Mouse (Mus musculus): Measurements from ENCODE around the gene 4930544D05Rik. TPM values are rescaled to one million over a fixed set of nuclear protein-coding genes. Genes with fewer than 3 reads are reported as not detected.

4930544D05Rik gene
- polyA plus RNA-seq, 1 experiment from 2014 or later: not detected

DNA sequence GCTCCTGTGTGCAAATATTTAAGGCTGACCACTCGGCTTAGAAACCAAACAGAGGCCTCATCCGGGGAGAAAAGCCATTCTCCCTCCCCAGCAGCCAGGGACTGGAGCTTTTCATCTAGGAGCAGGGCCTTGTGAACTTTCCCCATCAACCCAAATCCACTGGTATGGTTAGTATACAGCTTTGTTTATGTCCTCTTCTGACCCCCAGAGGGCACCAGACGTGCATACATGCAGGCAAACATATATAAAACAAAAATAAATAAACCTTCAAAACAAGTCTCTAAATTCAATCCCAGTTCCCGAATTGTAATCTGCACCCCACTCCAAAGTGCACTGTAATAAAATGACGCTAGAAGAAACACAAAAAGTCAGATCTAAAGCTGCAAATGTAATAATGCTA lies 13.9 kb downstream of the 4930544D05Rik start:
- Histone ChIP-seq H3K27ac (ENCODE audit: low read depth, low read length) (no peak overlapping the region), H3K9me3 (ENCODE audit: control insufficient read depth) (no peaks in the 10 kb centered on the region), H3K27me3 (replicated peaks; ENCODE audit: control insufficient read depth, insufficient read depth, low read length) (no peaks in the 10 kb centered on the region), H3K9ac (ENCODE audit: low read depth, low read length) (no peak overlapping the region), H3K4me3 (ENCODE audit: low read depth, low read length) (no peak overlapping the region), H3K4me1 (replicated peaks; ENCODE audit: control insufficient read depth, insufficient read depth, low read length) (0 out of 2 replicates have a peak, but pooled peaks cover 2% of the 10 kb centered on the region), H3K4me2 (replicated peaks; ENCODE audit: low read depth) (no peak overlapping the region), H3K36me3 (ENCODE audit: control insufficient read depth, insufficient read depth) (no peaks in the 10 kb centered on the region)
- ATAC-seq: no peak
- peak; percentile 63 for TF ChIP-seq CTCF (IDR thresholded peaks at IDR 0.05; ENCODE audit: low read depth)
- 43% methylated on average over 5 of the region's 5 CpGs for WGBS

- Histone ChIP-seq H3K36me3 (ENCODE audit: control insufficient read depth, insufficient read depth) (no peaks in the 10 kb centered on the region), H3K4me1 (replicated peaks; ENCODE audit: control insufficient read depth, insufficient read depth, low read length) (0 out of 2 replicates have a peak, but pooled peaks cover 2% of the 10 kb centered on the region), H3K27ac (ENCODE audit: low read depth, low read length) (peak overlapping the region; percentile 22; the same call in 1 of the 2 replicates), H3K4me2 (replicated peaks; ENCODE audit: low read depth) (no peak overlapping the region), H3K9ac (ENCODE audit: low read depth, low read length) (0 out of 2 replicates have a peak overlapping the region, but pooled peaks have one; percentile 13), H3K27me3 (replicated peaks; ENCODE audit: control insufficient read depth, insufficient read depth, low read length) (no peaks in the 10 kb centered on the region), H3K4me3 (ENCODE audit: low read depth, low read length) (no peak overlapping the region), H3K9me3 (ENCODE audit: control insufficient read depth) (no peaks in the 10 kb centered on the region)
- WGBS: 49% methylated on average over 7 of the region's 7 CpGs
- no peak for TF ChIP-seq CTCF (IDR thresholded peaks at IDR 0.05; ENCODE audit: low read depth)
- ATAC-seq: no peak
Observed at GRCm38 (mm10) chr11:70630129-70630528, 14.5 kb downstream of the 4930544D05Rik start.

- Histone ChIP-seq H3K27me3 (replicated peaks; ENCODE audit: control insufficient read depth, insufficient read depth, low read length) (no peaks in the 10 kb centered on the region), H3K4me3 (ENCODE audit: low read depth, low read length) (no peak overlapping the region), H3K4me2 (replicated peaks; ENCODE audit: low read depth) (no peak overlapping the region), H3K36me3 (ENCODE audit: control insufficient read depth, insufficient read depth) (no peaks in the 10 kb centered on the region), H3K9me3 (ENCODE audit: control insufficient read depth) (no peaks in the 10 kb centered on the region), H3K9ac (ENCODE audit: low read depth, low read length) (no peak overlapping the region), H3K27ac (ENCODE audit: low read depth, low read length) (no peak overlapping the region), H3K4me1 (replicated peaks; ENCODE audit: control insufficient read depth, insufficient read depth, low read length) (no peaks in the 10 kb centered on the region)
- no peak for TF ChIP-seq CTCF (IDR thresholded peaks at IDR 0.05; ENCODE audit: low read depth)
- whole genome bisulfite sequencing: 83% methylated on average over 4 of the region's 4 CpGs
- ATAC-seq: no peak
Observed at GRCm38 (mm10) chr11:70635601-70636000, 20.0 kb downstream of the 4930544D05Rik start.

- H3K9ac ChIP-seq (ENCODE audit: low read depth, low read length): no peak overlapping the region
- 95% methylated on average over 1 of the region's 1 CpGs for WGBS
- no peaks in the 10 kb centered on the region for H3K9me3 ChIP-seq (ENCODE audit: control insufficient read depth)
- H3K4me2 ChIP-seq (replicated peaks; ENCODE audit: low read depth): no peak overlapping the region
- no peak for ATAC-seq
- no peak overlapping the region for H3K27ac ChIP-seq (ENCODE audit: low read depth, low read length)
- TF ChIP-seq CTCF (IDR thresholded peaks at IDR 0.05; ENCODE audit: low read depth): no peak
- H3K36me3 ChIP-seq (ENCODE audit: control insufficient read depth, insufficient read depth): no peaks in the 10 kb centered on the region
- no peak overlapping the region for H3K4me3 ChIP-seq (ENCODE audit: low read depth, low read length)
- H3K27me3 ChIP-seq (replicated peaks; ENCODE audit: control insufficient read depth, insufficient read depth, low read length): no peaks in the 10 kb centered on the region
- H3K4me1 ChIP-seq (replicated peaks; ENCODE audit: control insufficient read depth, insufficient read depth, low read length): no peaks in the 10 kb centered on the region
Observed at GRCm38 (mm10) chr11:70637764-70638163, 22.1 kb downstream of the 4930544D05Rik start.

DNA sequence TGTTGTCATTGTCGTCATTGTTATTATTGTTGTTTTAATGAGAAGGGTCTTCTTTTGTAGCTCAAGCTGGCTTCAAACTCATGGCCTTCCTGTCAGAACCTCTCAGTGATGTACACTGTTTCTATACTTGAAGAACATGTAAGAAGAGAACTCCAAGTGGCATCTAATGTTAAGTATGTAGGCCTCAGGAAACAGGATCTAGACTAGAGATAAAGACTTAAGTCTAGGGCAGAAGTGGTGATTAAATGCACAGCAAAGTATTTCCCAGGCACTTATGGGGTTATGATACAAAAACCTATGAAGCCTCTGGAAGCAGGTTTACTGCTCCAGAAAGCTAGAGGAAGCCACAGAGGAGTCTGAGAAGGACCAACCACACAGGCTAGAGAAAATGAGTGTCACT lies 22.6 kb downstream of the 4930544D05Rik start:
- no peaks in the 10 kb centered on the region for H3K36me3 ChIP-seq (ENCODE audit: control insufficient read depth, insufficient read depth)

GRCm38 (mm10) chr11:70638714-70639278 lies 23.1 kb downstream of the 4930544D05Rik start, which contains the start of gene Gp1ba:
Gene Gp1ba (plus strand): TSS chr11:70639122.
- TF ChIP-seq CTCF (IDR thresholded peaks at IDR 0.05; ENCODE audit: low read depth): no peak
- H3K27me3 ChIP-seq (replicated peaks; ENCODE audit: control insufficient read depth, insufficient read depth, low read length): no peaks in the 10 kb centered on the region
- no peak for ATAC-seq
- H3K4me3 ChIP-seq (ENCODE audit: low read depth, low read length): no peak within 1 kb of the TSS
- no peak within 1 kb of the TSS for H3K4me2 ChIP-seq (replicated peaks; ENCODE audit: low read depth)
- H3K36me3 ChIP-seq (ENCODE audit: control insufficient read depth, insufficient read depth): peaks cover 1% of the 10 kb centered on the region; the same call in 1 of the 2 replicates
- H3K4me1 ChIP-seq (replicated peaks; ENCODE audit: control insufficient read depth, insufficient read depth, low read length): no peaks in the 10 kb centered on the region
- H3K9ac ChIP-seq (ENCODE audit: low read depth, low read length): no peak within 1 kb of the TSS
- no peak within 1 kb of the TSS for H3K27ac ChIP-seq (ENCODE audit: low read depth, low read length)
- 24% methylated on average over 5 of the region's 5 CpGs for WGBS
- H3K9me3 ChIP-seq (ENCODE audit: control insufficient read depth): no peaks in the 10 kb centered on the region

More for the DNA sequence above, 22.6 kb downstream of the 4930544D05Rik start:
- no peak overlapping the region for H3K27ac ChIP-seq (ENCODE audit: low read depth, low read length)
- H3K4me1 ChIP-seq (replicated peaks; ENCODE audit: control insufficient read depth, insufficient read depth, low read length): no peaks in the 10 kb centered on the region
- H3K9ac ChIP-seq (ENCODE audit: low read depth, low read length): no peak overlapping the region
- no peak for TF ChIP-seq CTCF (IDR thresholded peaks at IDR 0.05; ENCODE audit: low read depth)
- ATAC-seq: no peak
- no peak overlapping the region for H3K4me3 ChIP-seq (ENCODE audit: low read depth, low read length)
- no peaks in the 10 kb centered on the region for H3K27me3 ChIP-seq (replicated peaks; ENCODE audit: control insufficient read depth, insufficient read depth, low read length)
- no peaks in the 10 kb centered on the region for H3K9me3 ChIP-seq (ENCODE audit: control insufficient read depth)
- WGBS: 89% methylated on average over 1 of the region's 1 CpGs
- no peak overlapping the region for H3K4me2 ChIP-seq (replicated peaks; ENCODE audit: low read depth)

All from intestine, postnatal 0 days (tissue).